Mouse (Mus musculus): ENCODE data around the gene Insc. TPM values are rescaled to one million over a fixed set of nuclear protein-coding genes. Genes with fewer than 3 reads are reported as not detected.
A peak's percentile ranks its signal among the peaks of the same experiment; 100 is the strongest.

The Insc gene
- polyA plus RNA-seq, 1 experiment, result 2.3 TPM

DNA sequence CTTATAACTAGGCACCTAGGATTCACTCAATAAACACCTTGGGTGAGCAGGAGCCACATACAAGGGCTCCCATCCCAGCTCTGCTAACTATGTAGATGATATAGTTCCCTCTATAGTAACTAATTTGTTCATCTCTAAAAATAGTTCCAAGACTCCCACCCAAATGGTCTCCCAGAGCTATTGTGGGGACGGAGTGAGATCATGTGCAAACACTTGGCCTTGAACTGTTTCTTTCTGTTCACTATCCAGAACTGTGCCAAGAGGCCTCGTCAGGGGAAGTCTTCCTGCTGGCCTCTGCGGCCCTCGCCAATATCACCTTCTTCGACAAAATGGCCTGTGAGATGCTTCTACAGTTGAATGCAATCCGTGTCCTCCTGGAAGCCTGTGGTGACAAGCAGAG is 91.0 kb downstream of the Insc start:
- no peak for DNase-seq (ENCODE audit: low read depth)
- no peak for TF ChIP-seq POLR2A (IDR thresholded peaks at IDR 0.05; ENCODE audit: borderline replicate concordance, extremely low read depth, insufficient read depth, insufficient read length, poor library complexity, severe bottlenecking)
- TF ChIP-seq CTCF (IDR thresholded peaks at IDR 0.05; ENCODE audit: borderline replicate concordance, extremely low read depth, insufficient read depth, insufficient read length), result no peak

DNA sequence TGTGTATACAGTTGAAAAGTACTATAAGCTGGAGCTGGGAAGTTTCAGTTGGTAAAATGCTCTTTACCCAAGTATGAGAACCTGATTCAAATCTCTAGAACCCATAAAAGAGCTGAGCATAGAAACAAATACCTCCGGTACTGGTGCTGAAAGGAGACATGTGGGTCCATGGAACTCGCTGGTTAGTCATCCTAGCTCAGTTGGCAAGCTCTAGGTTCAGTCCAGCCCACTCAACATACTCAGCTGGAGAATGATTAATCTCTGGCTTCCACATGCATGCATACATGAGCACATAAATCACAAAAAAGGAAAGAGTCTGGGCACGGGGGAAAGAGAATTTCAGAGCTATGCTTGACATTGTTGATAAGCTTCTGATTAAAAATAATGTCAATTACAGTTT is 93.8 kb downstream of the Insc start:
- TF ChIP-seq POLR2A (IDR thresholded peaks at IDR 0.05; ENCODE audit: borderline replicate concordance, extremely low read depth, insufficient read depth, insufficient read length, poor library complexity, severe bottlenecking) (no peak), CTCF (IDR thresholded peaks at IDR 0.05; ENCODE audit: borderline replicate concordance, extremely low read depth, insufficient read depth, insufficient read length) (no peak)
- no peak for DNase-seq (ENCODE audit: low read depth)

DNA sequence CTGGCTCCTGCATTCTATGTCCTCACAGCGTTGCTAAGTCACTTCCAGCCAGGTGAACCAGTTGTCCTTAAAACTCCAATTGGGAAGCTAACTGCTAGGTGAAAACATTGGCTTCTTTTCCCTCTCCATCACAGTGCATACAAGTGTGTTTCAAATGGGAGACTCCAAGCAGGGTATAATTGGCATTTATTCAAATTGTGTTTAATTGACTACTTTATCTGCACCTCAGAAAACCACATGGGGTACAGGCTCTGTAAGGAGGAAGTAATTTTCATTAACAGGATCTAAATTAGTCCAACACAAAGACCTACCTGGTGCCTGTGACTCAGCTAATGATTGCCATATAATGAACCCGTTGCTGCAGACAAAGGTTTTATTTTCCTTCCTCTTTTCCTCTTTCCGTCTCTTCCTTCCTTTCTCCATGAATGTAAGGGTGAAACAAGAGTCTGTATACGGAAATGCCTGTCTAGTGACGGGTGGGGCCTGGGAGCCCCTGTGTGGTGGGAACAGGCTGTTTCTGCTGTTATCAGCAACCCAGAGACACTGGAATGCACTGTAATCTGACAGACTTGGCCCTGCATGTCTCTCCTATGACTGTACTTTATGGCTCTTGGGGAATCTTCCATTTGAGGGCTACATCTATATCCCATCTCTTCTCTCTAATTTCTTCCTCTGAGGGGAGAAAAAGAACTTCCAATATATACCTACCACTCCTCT is 96.7 kb downstream of the Insc start:
- TF ChIP-seq POLR2A (IDR thresholded peaks at IDR 0.05; ENCODE audit: borderline replicate concordance, extremely low read depth, insufficient read depth, insufficient read length, poor library complexity, severe bottlenecking) (no peak), CTCF (IDR thresholded peaks at IDR 0.05; ENCODE audit: borderline replicate concordance, extremely low read depth, insufficient read depth, insufficient read length) (no peak)
- peak; percentile 57 for DNase-seq (ENCODE audit: low read depth)

DNA sequence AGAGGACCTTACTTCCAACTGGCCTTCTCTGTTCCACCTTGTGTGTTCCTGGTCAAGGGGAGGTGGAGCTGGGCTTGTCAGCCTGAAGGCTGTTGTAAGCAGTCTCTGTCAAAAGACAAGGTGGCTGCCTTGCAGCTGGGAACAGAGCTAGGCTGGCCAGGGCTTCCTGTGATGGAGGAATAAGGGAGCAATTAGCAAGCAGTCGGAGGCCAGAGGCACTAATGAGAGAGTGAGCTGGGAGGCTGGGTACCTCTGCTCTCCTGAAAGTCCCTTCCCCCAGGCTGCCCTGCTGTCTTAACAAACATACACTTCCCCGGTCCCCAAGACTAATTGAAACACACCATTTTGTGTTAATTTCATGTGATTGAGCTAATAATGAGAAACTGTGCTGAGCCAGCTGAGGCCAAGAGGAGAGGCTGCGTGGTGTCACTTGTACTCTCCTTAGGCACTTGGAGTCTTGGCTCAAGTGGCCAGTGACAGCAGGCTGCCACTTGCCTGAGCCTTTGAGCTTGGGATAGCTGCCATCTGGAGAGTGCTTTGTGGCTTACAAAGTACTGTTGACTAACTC is 99.2 kb downstream of the Insc start:
- DNase-seq (ENCODE audit: low read depth), result peak; percentile 95
- TF ChIP-seq CTCF (IDR thresholded peaks at IDR 0.05; ENCODE audit: borderline replicate concordance, extremely low read depth, insufficient read depth, insufficient read length) (no peak), POLR2A (IDR thresholded peaks at IDR 0.05; ENCODE audit: borderline replicate concordance, extremely low read depth, insufficient read depth, insufficient read length, poor library complexity, severe bottlenecking) (no peak)

DNA sequence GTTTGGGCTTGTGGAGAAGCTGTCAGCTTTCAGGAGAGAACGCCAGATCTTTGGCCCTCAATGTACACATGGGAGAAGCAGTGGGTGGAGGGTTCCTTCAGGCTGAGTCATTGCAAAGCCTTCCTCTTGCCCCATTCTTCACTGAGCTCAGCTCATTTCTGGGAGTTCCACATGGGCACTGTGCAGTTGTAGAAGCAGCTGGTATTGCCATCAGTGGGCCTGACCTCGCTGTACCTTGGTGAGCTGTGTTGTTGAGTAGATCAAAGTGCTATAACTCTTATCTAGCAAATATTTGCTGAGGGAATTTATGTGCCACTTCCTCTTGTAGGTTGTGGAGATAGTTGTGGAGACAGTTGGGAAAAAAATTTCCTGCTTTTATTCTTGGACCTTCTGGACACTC is 103.7 kb downstream of the Insc start:
- DNase-seq (ENCODE audit: low read depth), result no peak
- TF ChIP-seq POLR2A (IDR thresholded peaks at IDR 0.05; ENCODE audit: borderline replicate concordance, extremely low read depth, insufficient read depth, insufficient read length, poor library complexity, severe bottlenecking) (no peak), CTCF (IDR thresholded peaks at IDR 0.05; ENCODE audit: borderline replicate concordance, extremely low read depth, insufficient read depth, insufficient read length) (no peak)

DNA sequence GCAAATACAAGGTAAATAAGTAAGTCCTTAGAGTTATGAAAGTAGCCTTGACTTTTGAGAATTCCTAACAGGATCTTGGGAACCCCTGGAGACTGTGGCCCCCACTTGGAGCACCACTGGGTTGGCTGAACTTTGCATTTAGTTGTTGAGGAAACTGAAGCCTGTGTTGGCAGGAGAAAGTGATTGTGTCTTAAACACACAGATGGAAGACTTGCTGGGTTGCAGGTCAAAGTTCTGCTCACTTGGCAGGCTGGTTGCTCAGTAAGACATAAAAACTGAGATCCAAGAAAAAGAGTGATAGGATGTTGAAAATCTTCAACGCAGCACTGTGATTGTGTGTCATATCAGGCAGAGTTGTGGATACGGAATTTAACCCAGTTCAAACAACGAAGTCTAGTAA is 108.9 kb downstream of the Insc start:
- TF ChIP-seq CTCF (IDR thresholded peaks at IDR 0.05; ENCODE audit: borderline replicate concordance, extremely low read depth, insufficient read depth, insufficient read length), result no peak
- no peak for TF ChIP-seq POLR2A (IDR thresholded peaks at IDR 0.05; ENCODE audit: borderline replicate concordance, extremely low read depth, insufficient read depth, insufficient read length, poor library complexity, severe bottlenecking)
- DNase-seq (ENCODE audit: low read depth), result no peak

DNA sequence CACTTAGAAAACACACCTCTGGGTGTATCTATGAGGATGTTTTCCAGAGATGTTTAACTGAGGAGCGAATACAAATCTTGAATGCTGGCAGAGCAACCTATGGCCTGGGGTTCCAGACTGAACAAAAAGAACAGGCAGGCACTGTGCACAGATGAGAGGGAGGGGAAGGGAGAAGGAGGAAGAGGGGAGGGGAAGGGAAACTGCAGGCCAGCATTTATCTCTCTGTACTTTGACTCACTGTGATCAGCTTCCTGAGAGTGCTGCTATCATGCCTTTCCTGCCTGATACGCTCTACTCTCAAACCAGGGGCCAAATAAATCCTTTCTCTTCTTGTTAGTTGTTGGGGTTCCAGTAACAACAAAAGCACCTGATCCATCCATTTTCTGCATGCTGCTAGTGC is 110.7 kb downstream of the Insc start:
- no peak for DNase-seq (ENCODE audit: low read depth)
- no peak for TF ChIP-seq CTCF (IDR thresholded peaks at IDR 0.05; ENCODE audit: borderline replicate concordance, extremely low read depth, insufficient read depth, insufficient read length)
- no peak for TF ChIP-seq POLR2A (IDR thresholded peaks at IDR 0.05; ENCODE audit: borderline replicate concordance, extremely low read depth, insufficient read depth, insufficient read length, poor library complexity, severe bottlenecking)

DNA sequence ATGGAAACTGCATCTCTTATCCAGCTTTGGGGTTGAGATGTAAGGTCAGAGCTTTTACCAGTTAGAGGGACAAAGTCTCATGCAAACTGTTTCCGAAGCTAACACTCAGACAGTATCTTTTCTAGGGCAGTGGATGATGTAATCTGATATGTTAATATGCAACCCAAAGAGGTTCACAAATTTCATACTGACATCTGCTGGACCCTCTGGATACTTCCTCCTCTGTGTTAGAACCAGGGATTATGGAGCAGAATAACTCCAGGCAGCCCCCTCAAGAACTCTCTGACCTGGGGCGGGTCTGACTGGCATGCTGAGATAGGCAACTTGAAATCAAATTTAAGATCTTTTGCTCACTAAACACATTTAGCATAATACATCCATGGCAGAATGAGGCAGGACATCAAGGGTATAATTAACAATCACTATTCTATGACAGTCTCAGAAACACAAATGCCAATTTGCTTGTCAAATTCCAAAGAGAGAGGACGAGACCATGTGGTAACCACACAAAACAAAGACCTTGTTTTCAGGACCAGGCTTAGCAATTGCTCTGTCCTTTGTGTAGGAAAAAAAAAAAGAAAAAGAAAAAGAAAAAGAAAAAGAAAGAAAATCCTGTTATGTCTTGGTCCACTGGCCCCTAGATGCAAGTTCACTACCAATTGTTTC is 117.5 kb downstream of the Insc start:
- no peak for TF ChIP-seq POLR2A (IDR thresholded peaks at IDR 0.05; ENCODE audit: borderline replicate concordance, extremely low read depth, insufficient read depth, insufficient read length, poor library complexity, severe bottlenecking)
- no peak for TF ChIP-seq CTCF (IDR thresholded peaks at IDR 0.05; ENCODE audit: borderline replicate concordance, extremely low read depth, insufficient read depth, insufficient read length)
- DNase-seq (ENCODE audit: low read depth), result peak; percentile 58

DNA sequence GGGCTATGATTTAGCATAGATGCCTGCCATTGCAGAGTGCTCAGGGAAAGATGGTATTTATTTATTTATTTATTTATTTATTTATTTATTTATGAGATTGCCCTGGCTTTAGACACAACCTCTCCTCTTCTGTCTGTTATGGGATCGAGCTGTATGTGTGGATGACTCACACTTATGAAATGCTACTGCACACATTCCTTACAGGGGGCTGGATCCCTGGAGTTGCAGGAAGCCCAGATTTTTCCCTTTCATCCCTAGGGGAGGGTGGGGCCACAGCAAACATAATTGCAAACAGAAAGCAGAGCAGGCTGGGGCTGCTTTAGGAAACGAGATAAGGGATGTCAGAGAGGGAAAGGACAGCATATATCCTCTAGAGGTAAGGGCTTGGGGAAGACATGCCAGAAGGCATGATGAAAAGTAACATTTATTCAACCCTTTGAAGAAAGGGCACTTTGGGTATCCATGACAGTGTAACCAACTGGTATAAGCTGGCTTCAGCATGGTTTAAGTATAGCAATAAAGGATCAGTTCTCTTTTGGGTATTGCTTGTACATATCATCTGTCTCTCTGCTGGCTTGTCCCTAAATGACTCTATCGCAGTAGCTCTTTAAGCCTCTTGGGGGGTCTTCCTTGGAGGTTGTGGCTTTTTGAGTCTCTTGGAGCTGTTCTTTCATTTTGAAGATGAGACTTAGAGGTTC is 130.0 kb downstream of the Insc start:
- no peak for DNase-seq (ENCODE audit: low read depth)

DNA sequence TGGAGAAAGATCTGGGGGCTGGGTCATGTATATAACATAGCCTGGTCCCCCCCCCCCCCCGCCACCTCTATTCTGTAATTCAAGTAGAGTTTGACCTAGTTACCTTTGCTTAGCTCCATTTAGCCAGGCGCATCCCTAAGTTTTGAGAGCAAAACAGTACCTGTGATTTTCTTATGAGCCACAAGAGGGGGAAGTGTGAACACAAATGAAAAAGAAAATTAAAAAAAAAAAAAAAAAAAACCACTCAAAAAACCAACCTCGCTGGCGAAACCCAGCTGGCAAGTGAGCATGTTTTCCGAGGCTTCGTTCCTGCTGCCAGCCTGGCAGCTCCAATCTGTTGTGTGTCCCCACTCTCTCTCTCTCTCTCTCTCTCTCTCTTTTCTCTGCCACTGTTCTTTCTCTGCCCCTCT is 130.5 kb downstream of the Insc start:
- TF ChIP-seq CTCF (IDR thresholded peaks at IDR 0.05; ENCODE audit: borderline replicate concordance, extremely low read depth, insufficient read depth, insufficient read length) (peak; percentile 21; the same call in 1 of the 2 replicates), POLR2A (IDR thresholded peaks at IDR 0.05; ENCODE audit: borderline replicate concordance, extremely low read depth, insufficient read depth, insufficient read length, poor library complexity, severe bottlenecking) (no peak)
- DNase-seq (ENCODE audit: low read depth), result peak; percentile 95

More for the DNA sequence above, 130.0 kb downstream of the Insc start:
- TF ChIP-seq CTCF (IDR thresholded peaks at IDR 0.05; ENCODE audit: borderline replicate concordance, extremely low read depth, insufficient read depth, insufficient read length) (no peak), POLR2A (IDR thresholded peaks at IDR 0.05; ENCODE audit: borderline replicate concordance, extremely low read depth, insufficient read depth, insufficient read length, poor library complexity, severe bottlenecking) (no peak)

DNA sequence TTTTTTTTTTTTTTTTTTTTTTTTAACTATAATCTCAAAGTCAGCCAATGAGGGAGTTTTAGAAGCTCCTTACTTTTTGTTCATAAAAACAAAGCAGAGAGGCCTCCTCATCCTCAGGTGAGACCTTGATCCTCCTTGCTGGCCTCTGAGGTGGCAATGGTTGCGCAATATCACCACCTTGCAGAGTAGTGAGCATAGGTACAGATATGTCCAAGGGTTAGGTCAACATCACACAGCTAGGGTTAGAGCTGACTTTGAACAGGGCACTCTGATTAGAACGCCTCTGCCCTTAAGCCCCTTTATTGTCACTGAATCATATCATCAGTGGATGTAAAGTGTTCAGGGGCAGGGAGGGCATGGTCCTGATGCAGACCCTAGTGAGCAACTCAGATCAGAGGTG is 131.1 kb downstream of the Insc start:
- no peak for DNase-seq (ENCODE audit: low read depth)
- TF ChIP-seq CTCF (IDR thresholded peaks at IDR 0.05; ENCODE audit: borderline replicate concordance, extremely low read depth, insufficient read depth, insufficient read length), result no peak
- no peak for TF ChIP-seq POLR2A (IDR thresholded peaks at IDR 0.05; ENCODE audit: borderline replicate concordance, extremely low read depth, insufficient read depth, insufficient read length, poor library complexity, severe bottlenecking)

Data from brain, embryonic 14.5 days (tissue).